Mouse (Mus musculus): ENCODE results near the gene Gm44511. TPM values are rescaled to one million over a fixed set of nuclear protein-coding genes. Genes with fewer than 3 reads are reported as not detected.

Gene Gm44511
- polyA plus RNA-seq, 1 experiment, result 0.23 TPM

DNA sequence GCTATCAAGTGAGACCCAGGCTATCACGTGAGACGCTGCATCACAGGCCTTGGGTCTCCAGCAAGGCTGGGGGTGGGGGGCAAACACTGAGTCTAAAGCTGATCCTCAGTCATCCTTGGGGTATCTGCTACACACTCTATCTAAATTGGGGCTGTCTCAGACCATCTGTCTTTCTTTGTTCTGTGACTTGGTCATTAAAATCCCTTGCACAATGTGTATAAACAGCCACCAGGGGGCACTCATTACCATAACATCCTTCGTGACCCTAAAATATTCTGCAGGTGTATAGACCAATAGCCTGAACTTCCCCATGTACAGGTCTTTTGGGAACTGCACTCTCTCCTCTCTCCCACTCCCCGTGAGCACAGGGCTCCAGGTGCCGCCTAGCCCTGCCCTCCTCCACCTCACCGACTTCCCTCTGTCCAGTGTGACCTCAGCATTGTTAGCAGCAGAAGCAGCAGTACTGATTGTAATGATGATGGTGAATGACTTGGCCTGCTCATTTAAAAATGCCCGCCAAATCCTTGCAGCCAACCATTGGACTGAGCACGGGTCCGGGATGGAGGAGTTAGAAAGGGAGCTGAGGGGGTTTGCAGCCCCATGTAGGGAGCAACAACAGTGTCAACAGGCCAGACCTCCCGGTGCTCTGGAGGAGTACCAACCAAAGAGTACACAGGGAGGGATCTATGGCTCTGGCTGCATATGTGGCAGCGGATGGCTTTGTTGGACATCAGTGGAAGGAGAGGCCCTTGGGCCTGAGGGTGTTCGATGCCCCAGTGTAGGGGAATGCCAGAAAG is 28.1 kb upstream of the Gm44511 start:
- TF ChIP-seq CTCF (conservative IDR thresholded peaks at IDR 0.05; ENCODE audit: insufficient read depth, insufficient read length, low read depth, low read length) (peak; percentile 30), POLR2A (IDR thresholded peaks at IDR 0.05; ENCODE audit: low read depth, low read length) (no peak)
- H3K4me3 ChIP-seq (ENCODE audit: insufficient read depth, low read depth, low read length), result no peak overlapping the region
- 56% methylated on average over 12 of the region's 12 CpGs for WGBS
- H3K27ac ChIP-seq (ENCODE audit: insufficient read depth, low read depth, low read length), result no peak overlapping the region
- peaks cover 5% of the 10 kb centered on the region; the same call in 1 of the 2 replicates for H3K4me1 ChIP-seq (ENCODE audit: control insufficient read depth, insufficient read depth, low read length)
- no peaks in the 10 kb centered on the region for H3K27me3 ChIP-seq (replicated peaks; ENCODE audit: control insufficient read depth, insufficient read depth, low read length)
- DNase-seq, result peak; percentile 82
- H3K36me3 ChIP-seq (ENCODE audit: control insufficient read depth, insufficient read depth, low read length), result no peaks in the 10 kb centered on the region

DNA sequence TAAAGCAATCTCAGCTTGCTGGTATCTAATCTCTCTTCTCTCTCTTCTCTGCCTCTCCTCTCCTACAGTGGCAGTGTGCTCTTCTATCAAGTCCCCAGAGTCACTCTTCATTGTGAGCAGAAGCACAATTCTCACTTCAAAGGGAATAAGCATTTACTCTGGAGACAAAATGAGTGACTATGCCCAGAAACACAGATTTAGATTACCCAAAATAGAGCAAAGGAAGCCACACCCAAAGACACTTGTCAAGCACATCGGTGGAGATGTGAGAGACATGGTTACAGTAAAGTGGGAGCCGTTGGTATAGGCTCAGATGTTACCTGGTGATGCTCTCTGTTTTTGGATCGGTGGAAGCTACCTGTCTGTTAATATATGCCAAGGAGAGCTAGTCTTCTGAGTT is 26.7 kb upstream of the Gm44511 start:
- no peak for DNase-seq
- no peak for TF ChIP-seq CTCF (conservative IDR thresholded peaks at IDR 0.05; ENCODE audit: insufficient read depth, insufficient read length, low read depth, low read length)
- no peak for TF ChIP-seq POLR2A (IDR thresholded peaks at IDR 0.05; ENCODE audit: low read depth, low read length)
- WGBS, result 73% methylated on average over 3 of the region's 3 CpGs
- Histone ChIP-seq H3K27me3 (replicated peaks; ENCODE audit: control insufficient read depth, insufficient read depth, low read length) (no peaks in the 10 kb centered on the region), H3K27ac (ENCODE audit: insufficient read depth, low read depth, low read length) (no peak overlapping the region), H3K4me1 (ENCODE audit: control insufficient read depth, insufficient read depth, low read length) (peaks cover 5% of the 10 kb centered on the region; the same call in 1 of the 2 replicates), H3K36me3 (ENCODE audit: control insufficient read depth, insufficient read depth, low read length) (no peaks in the 10 kb centered on the region), H3K4me3 (ENCODE audit: insufficient read depth, low read depth, low read length) (no peak overlapping the region)

DNA sequence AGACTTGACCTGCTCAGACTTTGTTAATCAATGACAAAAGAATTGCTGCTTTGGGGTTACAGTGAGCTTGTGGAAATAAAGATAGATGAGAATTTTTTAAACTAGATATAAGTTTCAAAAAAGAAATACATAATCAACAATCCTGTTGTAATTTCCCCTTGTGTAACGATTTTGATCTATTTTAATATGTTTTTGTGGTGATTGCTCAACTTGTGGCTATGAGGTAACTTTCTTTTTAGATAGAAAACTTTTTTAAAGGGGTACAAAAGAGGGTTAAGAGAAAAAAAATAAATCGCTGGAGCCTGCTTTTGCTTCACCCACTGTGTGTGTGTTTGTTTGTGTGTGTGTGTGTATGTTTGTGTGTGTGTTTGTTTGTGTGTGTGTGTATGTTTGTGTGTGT is 25.0 kb upstream of the Gm44511 start:
- Histone ChIP-seq H3K4me3 (ENCODE audit: insufficient read depth, low read depth, low read length) (no peak overlapping the region), H3K27me3 (replicated peaks; ENCODE audit: control insufficient read depth, insufficient read depth, low read length) (no peaks in the 10 kb centered on the region), H3K36me3 (ENCODE audit: control insufficient read depth, insufficient read depth, low read length) (no peaks in the 10 kb centered on the region), H3K4me1 (ENCODE audit: control insufficient read depth, insufficient read depth, low read length) (peaks cover 5% of the 10 kb centered on the region; the same call in 1 of the 2 replicates), H3K27ac (ENCODE audit: insufficient read depth, low read depth, low read length) (no peak overlapping the region)
- WGBS, result 67% methylated on average over 2 of the region's 2 CpGs
- DNase-seq, result no peak
- TF ChIP-seq CTCF (conservative IDR thresholded peaks at IDR 0.05; ENCODE audit: insufficient read depth, insufficient read length, low read depth, low read length), result no peak
- TF ChIP-seq POLR2A (IDR thresholded peaks at IDR 0.05; ENCODE audit: low read depth, low read length), result no peak

- Histone ChIP-seq H3K36me3 (ENCODE audit: control insufficient read depth, insufficient read depth, low read length) (no peaks in the 10 kb centered on the region), H3K27me3 (replicated peaks; ENCODE audit: control insufficient read depth, insufficient read depth, low read length) (no peaks in the 10 kb centered on the region), H3K4me3 (ENCODE audit: insufficient read depth, low read depth, low read length) (no peak overlapping the region), H3K4me1 (ENCODE audit: control insufficient read depth, insufficient read depth, low read length) (peaks cover 3% of the 10 kb centered on the region; the same call in 1 of the 2 replicates), H3K27ac (ENCODE audit: insufficient read depth, low read depth, low read length) (no peak overlapping the region)
- peak; percentile 83 for DNase-seq
- TF ChIP-seq POLR2A (IDR thresholded peaks at IDR 0.05; ENCODE audit: low read depth, low read length), result no peak
- TF ChIP-seq CTCF (conservative IDR thresholded peaks at IDR 0.05; ENCODE audit: insufficient read depth, insufficient read length, low read depth, low read length), result no peak
- 25% methylated on average over 2 of the region's 2 CpGs for WGBS
Observed at GRCm38 (mm10) chr6:128850671-128851070, 24.6 kb upstream of the Gm44511 start.

- peak; percentile 67 for DNase-seq
- Histone ChIP-seq H3K27me3 (replicated peaks; ENCODE audit: control insufficient read depth, insufficient read depth, low read length) (no peaks in the 10 kb centered on the region), H3K4me3 (ENCODE audit: insufficient read depth, low read depth, low read length) (no peak overlapping the region), H3K4me1 (ENCODE audit: control insufficient read depth, insufficient read depth, low read length) (no peaks in the 10 kb centered on the region), H3K27ac (ENCODE audit: insufficient read depth, low read depth, low read length) (no peak overlapping the region), H3K36me3 (ENCODE audit: control insufficient read depth, insufficient read depth, low read length) (no peaks in the 10 kb centered on the region)
- TF ChIP-seq POLR2A (IDR thresholded peaks at IDR 0.05; ENCODE audit: low read depth, low read length) (no peak), CTCF (conservative IDR thresholded peaks at IDR 0.05; ENCODE audit: insufficient read depth, insufficient read length, low read depth, low read length) (peak; percentile 63)
- 39% methylated on average over 2 of the region's 2 CpGs for WGBS
Observed at GRCm38 (mm10) chr6:128849902-128850301, 23.8 kb upstream of the Gm44511 start.

DNA sequence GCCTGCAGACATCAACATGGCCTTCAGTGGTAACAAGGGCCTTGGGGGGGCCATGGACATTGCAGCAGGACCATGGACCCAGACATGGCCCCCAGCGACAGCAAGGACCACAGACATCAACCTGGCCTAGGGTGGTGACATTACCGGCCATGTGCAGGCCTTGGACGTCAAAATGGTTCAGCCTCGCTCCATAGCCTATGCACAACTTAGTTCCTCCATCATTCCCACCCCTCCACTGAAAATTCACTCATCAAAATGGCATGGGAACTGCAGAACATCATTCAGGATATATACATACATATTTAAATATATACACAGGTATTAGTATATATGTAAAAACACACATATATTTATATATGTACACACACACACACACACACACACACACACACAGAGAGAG is 21.3 kb upstream of the Gm44511 start:
- no peak for TF ChIP-seq CTCF (conservative IDR thresholded peaks at IDR 0.05; ENCODE audit: insufficient read depth, insufficient read length, low read depth, low read length)
- TF ChIP-seq POLR2A (IDR thresholded peaks at IDR 0.05; ENCODE audit: low read depth, low read length), result no peak
- H3K27me3 ChIP-seq (replicated peaks; ENCODE audit: control insufficient read depth, insufficient read depth, low read length), result no peaks in the 10 kb centered on the region
- no peak overlapping the region for H3K27ac ChIP-seq (ENCODE audit: insufficient read depth, low read depth, low read length)
- no peaks in the 10 kb centered on the region; the same call in 1 of the 2 replicates for H3K4me1 ChIP-seq (ENCODE audit: control insufficient read depth, insufficient read depth, low read length)
- no peak for DNase-seq
- WGBS, result 100% methylated on average over 4 of the region's 4 CpGs
- no peaks in the 10 kb centered on the region for H3K36me3 ChIP-seq (ENCODE audit: control insufficient read depth, insufficient read depth, low read length)
- no peak overlapping the region for H3K4me3 ChIP-seq (ENCODE audit: insufficient read depth, low read depth, low read length)

GRCm38 (mm10) chr6:128845998-128846542 is 20.0 kb upstream of the Gm44511 start:
- WGBS, result 65% methylated on average over 9 of the region's 9 CpGs
- TF ChIP-seq POLR2A (IDR thresholded peaks at IDR 0.05; ENCODE audit: low read depth, low read length), result no peak
- no peak for TF ChIP-seq CTCF (conservative IDR thresholded peaks at IDR 0.05; ENCODE audit: insufficient read depth, insufficient read length, low read depth, low read length)
- Histone ChIP-seq H3K4me3 (ENCODE audit: insufficient read depth, low read depth, low read length) (no peak overlapping the region), H3K36me3 (ENCODE audit: control insufficient read depth, insufficient read depth, low read length) (no peaks in the 10 kb centered on the region), H3K27me3 (replicated peaks; ENCODE audit: control insufficient read depth, insufficient read depth, low read length) (no peaks in the 10 kb centered on the region), H3K4me1 (ENCODE audit: control insufficient read depth, insufficient read depth, low read length) (no peaks in the 10 kb centered on the region; the same call in 1 of the 2 replicates), H3K27ac (ENCODE audit: insufficient read depth, low read depth, low read length) (no peak overlapping the region)
- no peak for DNase-seq
